In the genomic region with DNA sequence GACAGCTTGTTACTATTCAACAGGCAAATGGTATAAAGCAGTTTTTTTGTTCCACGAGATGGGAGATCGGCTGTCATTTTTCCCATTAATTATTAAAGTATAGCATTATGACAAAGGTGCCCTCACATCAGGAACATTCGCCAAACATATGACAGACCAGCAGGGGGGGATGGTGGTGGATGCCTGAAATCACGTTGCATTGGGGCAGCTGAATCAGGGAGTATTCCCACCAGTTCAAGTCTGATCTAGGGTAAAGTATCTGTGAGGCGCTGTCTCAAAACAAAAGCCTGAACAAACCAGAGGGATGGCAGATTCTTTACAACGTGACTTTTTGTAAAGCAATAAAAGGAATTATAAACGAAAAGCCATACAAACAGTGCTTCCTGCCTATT, we compare ENCODE assay signal across 8 mouse cellular contexts. TPM values are rescaled to one million over a fixed set of nuclear protein-coding genes. Genes with fewer than 3 reads are reported as not detected.
DNase-seq lines count a peak whose midpoint lies in the region; ATAC-seq and TF ChIP-seq lines count a peak whose summit lies in the region.

No protein-coding gene starts in this region.

- TF ChIP-seq EP300 in heart, adult 2 months (IDR thresholded peaks at IDR 0.05; ENCODE audit: insufficient read depth, low read depth, low read length), result no peak
- no peak for TF ChIP-seq EP300 in lung, postnatal 0 days (IDR thresholded peaks at IDR 0.05)

- no peak for TF ChIP-seq CTCF in C2C12 (IDR thresholded peaks at IDR 0.05; ENCODE audit: control insufficient read depth, insufficient read depth, insufficient read length)
- TF ChIP-seq CTCF in heart, adult 2 months (IDR thresholded peaks at IDR 0.05), result peak; percentile 61
- peak; percentile 69 for TF ChIP-seq CTCF in lung, postnatal 0 days (IDR thresholded peaks at IDR 0.05)
- TF ChIP-seq CTCF in small intestine, adult 2 months (IDR thresholded peaks at IDR 0.05; ENCODE audit: extremely low read depth, insufficient read length, insufficient replicate concordance, low read depth, low read length), result peak; percentile 47; the same call in 1 of the 2 replicates

- H3K4me3 ChIP-seq in C2C12 (ENCODE audit: insufficient read depth, poor library complexity, severe bottlenecking), result peak overlapping the region; percentile 46
- H3K4me3 ChIP-seq in ES-E14 (ENCODE audit: insufficient read depth in 1 of 2, low read depth in 1 of 2, low read length in 2 of 2, poor library complexity in 1 of 2, severe bottlenecking in 1 of 2), result peak overlapping the region; percentile 79 to 86
- H3K4me3 ChIP-seq in heart, adult 2 months, result peak overlapping the region; percentile 82
- H3K4me3 ChIP-seq in lung, postnatal 0 days (ENCODE audit: low read depth, low read length), result peak overlapping the region; percentile 69
- H3K4me3 ChIP-seq in small intestine, adult 2 months (ENCODE audit: low read depth, low read length), result no peak overlapping the region

- no peaks in the 10 kb centered on the region for H3K27me3 ChIP-seq in C2C12 (ENCODE audit: control insufficient read depth, insufficient read depth, insufficient read length)
- H3K27me3 ChIP-seq in heart, adult 2 months (ENCODE audit: control insufficient read depth, insufficient read depth, low read length), result no peaks in the 10 kb centered on the region
- no peaks in the 10 kb centered on the region for H3K27me3 ChIP-seq in lung, postnatal 0 days (replicated peaks; ENCODE audit: insufficient read depth, low read length)
- no peaks in the 10 kb centered on the region for H3K27me3 ChIP-seq in small intestine, adult 2 months (ENCODE audit: control insufficient read depth, insufficient read depth, low read length)

- no peak overlapping the region for H3K27ac ChIP-seq in ES-E14 (ENCODE audit: insufficient read depth, low read depth, low read length, poor library complexity, severe bottlenecking)
- H3K27ac ChIP-seq in heart, adult 2 months, result peak overlapping the region; percentile 99
- peak overlapping the region; percentile 84 for H3K27ac ChIP-seq in lung, postnatal 0 days (ENCODE audit: low read length)
- no peak overlapping the region for H3K27ac ChIP-seq in small intestine, adult 2 months (ENCODE audit: insufficient read depth, low read depth, low read length)

- H3K4me1 ChIP-seq in ES-E14 (ENCODE audit: control insufficient read depth in 2 of 2, insufficient read depth in 2 of 2, low read length in 2 of 2, poor library complexity in 1 of 2), result peaks cover 0 to 6% of the 10 kb centered on the region in 2 experiments; a peak in 2 of 4 replicates
- peaks cover 7% of the 10 kb centered on the region for H3K4me1 ChIP-seq in heart, adult 2 months (ENCODE audit: control insufficient read depth, insufficient read depth, low read length)
- H3K4me1 ChIP-seq in lung, postnatal 0 days (ENCODE audit: insufficient read depth, low read depth, low read length), result no peaks in the 10 kb centered on the region
- no peaks in the 10 kb centered on the region; the same call in 1 of the 2 replicates for H3K4me1 ChIP-seq in small intestine, adult 2 months (ENCODE audit: control insufficient read depth, insufficient read depth, insufficient read length, low read length)

- H3K4me2 ChIP-seq in lung, postnatal 0 days (replicated peaks; ENCODE audit: low read depth, low read length), result peak overlapping the region; percentile 58

- H3ac ChIP-seq in C2C12 (ENCODE audit: control insufficient read depth, insufficient read length, low read depth), result peak overlapping the region; percentile 97

- no peaks in the 10 kb centered on the region for H3K9me3 ChIP-seq in ES-E14 (ENCODE audit: control insufficient read depth, insufficient read depth, low read depth, low read length)
- H3K9me3 ChIP-seq in lung, postnatal 0 days (ENCODE audit: low read length), result no peaks in the 10 kb centered on the region

- peaks cover 48% of the 10 kb centered on the region for H3K79me3 ChIP-seq in C2C12 (ENCODE audit: low read depth)

- no peak for TF ChIP-seq POLR2A in heart, adult 2 months (IDR thresholded peaks at IDR 0.05; ENCODE audit: insufficient read depth, low read depth, low read length)
- no peak for TF ChIP-seq POLR2A in small intestine, adult 2 months (IDR thresholded peaks at IDR 0.05; ENCODE audit: low read depth, low read length)

- 19% methylated on average over 7 of the region's 7 CpGs for WGBS in heart, adult 2 months
- 11% methylated on average over 7 of the region's 7 CpGs for WGBS in lung, postnatal 0 days
- 5% methylated on average over 7 of the region's 7 CpGs for WGBS in small intestine, adult 2 months

- DNase-seq in ES-E14 (ENCODE audit: low read depth, low spot score), result peak; percentile 33
- peak; percentile 41 to 66 for DNase-seq in cerebellum, postnatal 25 days
- peak; percentile 44 to 53 for DNase-seq in heart, adult 2 months
- DNase-seq in kidney, adult 9 months, result peak; percentile 62
- peak; percentile 59 for DNase-seq in lung, postnatal 0 days (ENCODE audit: low spot score)
- DNase-seq in frontal cortex, postnatal 25 days (ENCODE audit: low spot score in 2 of 2), result no peak

- ATAC-seq in lung, postnatal 0 days, result no peak; the same call in 1 of the 2 replicates

- intact Hi-C loops in heart, adult 2 months (cut with DNase I), result no loop called here

- in situ Hi-C loops in ES-E14 (cut with MboI; ENCODE audit: low sequenced_read_pairs in 2 of 2, unreplicated experiment in 2 of 2), result no loop called here

- H3K9ac ChIP-seq in ES-E14 (ENCODE audit: insufficient read depth, low read depth, low read length, poor library complexity, severe bottlenecking), result no peak overlapping the region
- peak overlapping the region; percentile 86 for H3K9ac ChIP-seq in heart, adult 2 months (ENCODE audit: low read depth, low read length)
- peak overlapping the region; percentile 70; the same call in 1 of the 2 replicates for H3K9ac ChIP-seq in lung, postnatal 0 days (replicated peaks; ENCODE audit: low read depth)

- H3K79me2 ChIP-seq in C2C12 (ENCODE audit: control insufficient read depth, insufficient read depth), result peaks cover 60% of the 10 kb centered on the region
- peaks cover 1% of the 10 kb centered on the region; the same call in 1 of the 2 replicates for H3K79me2 ChIP-seq in heart, adult 2 months (replicated peaks; ENCODE audit: control insufficient read depth, insufficient read depth, low read length)

- H3K36me3 ChIP-seq in C2C12 (ENCODE audit: control insufficient read depth, insufficient read depth) (peaks cover 22% of the 10 kb centered on the region), ES-E14 (ENCODE audit: control insufficient read depth, insufficient read depth, low read length, poor library complexity, severe bottlenecking) (no peaks in the 10 kb centered on the region)
- no peaks in the 10 kb centered on the region; the same call in 1 of the 2 replicates for H3K36me3 ChIP-seq in heart, adult 2 months (ENCODE audit: control insufficient read depth, insufficient read depth, low read length)
- H3K36me3 ChIP-seq in lung, postnatal 0 days (ENCODE audit: insufficient read depth, low read length), result 0 out of 2 replicates have a peak, but pooled peaks cover 6% of the 10 kb centered on the region
- H3K36me3 ChIP-seq in small intestine, adult 2 months (ENCODE audit: control insufficient read depth, insufficient read depth, low read length), result peaks cover 2% of the 10 kb centered on the region; the same call in 1 of the 2 replicates

TF ChIP-seq in C2C12, 6 proteins besides CTCF, POLR2A, EP300 and RAD21:
- no peak for TF ChIP-seq USF1 (IDR thresholded peaks at IDR 0.05; ENCODE audit: low read depth)
- TF ChIP-seq FOSL1 (IDR thresholded peaks at IDR 0.05; ENCODE audit: insufficient read depth, low read length, poor library complexity, severe bottlenecking), result no peak
- no peak for TF ChIP-seq MAX (IDR thresholded peaks at IDR 0.05)
- TF ChIP-seq CEBPB (IDR thresholded peaks at IDR 0.05; ENCODE audit: low read depth), result no peak
- TF ChIP-seq MYOD1 (IDR thresholded peaks at IDR 0.05; ENCODE audit: control insufficient read depth, insufficient read length, low read depth), result no peak
- no peak for TF ChIP-seq MYOG (IDR thresholded peaks at IDR 0.05; ENCODE audit: control insufficient read depth, extremely low read depth, insufficient read length)

TF ChIP-seq in ES-E14, 5 proteins besides CTCF, POLR2A, EP300 and RAD21:
- no peak for TF ChIP-seq CHD2 (IDR thresholded peaks at IDR 0.05; ENCODE audit: low read depth, low read length)
- TF ChIP-seq ZNF384 (IDR thresholded peaks at IDR 0.05; ENCODE audit: low read depth, low read length), result no peak
- TF ChIP-seq ZC3H11A (IDR thresholded peaks at IDR 0.05; ENCODE audit: borderline replicate concordance, low read depth, low read length), result no peak

RNA-seq across cellular contexts. Expression of gene Dtnbp1, which starts 1.1 kb away (rescaled TPM):
- polyA plus RNA-seq in C2C12 (2012; fragmentation: generic; extraction: Trizol), result 97.8 TPM
- total RNA-seq in ES-E14 (2012; rRNA removed), result 12.3 and 15.8 TPM in 2 replicates
- 100 to 1,000 TPM; 107 to 139 TPM for total RNA-seq in heart, adult 2 months (2021)
- 122 and 163 TPM in 2 replicates for polyA plus RNA-seq in heart, adult 2 months (2012; rRNA removed)
- 60.0 and 67.2 TPM in 2 replicates for polyA plus RNA-seq in lung, postnatal 0 days (2015; fragmentation: Nextera tagmentation; extraction: Ambion mirVana)
- 14.3 and 31.7 TPM in 2 replicates for polyA plus RNA-seq in small intestine, adult 2 months (2012; rRNA removed)

Comparison
In these comparisons a context has a peak if more than half of its experiments do, and no peak if none do; other contexts are left out.
1. DNase-seq: peak in ES-E14 (single experiment), cerebellum, postnatal 25 days (2 of 2), heart, adult 2 months (2 of 2), kidney, adult 9 months (single experiment) and lung, postnatal 0 days (single experiment); none in frontal cortex, postnatal 25 days (0 of 2).
2. H3K27ac ChIP-seq: peak in heart, adult 2 months (single experiment) and lung, postnatal 0 days (single experiment); none in ES-E14 (single experiment) and small intestine, adult 2 months (single experiment).